11 mouse cellular contexts compared by ENCODE assay signal in the genomic region with DNA sequence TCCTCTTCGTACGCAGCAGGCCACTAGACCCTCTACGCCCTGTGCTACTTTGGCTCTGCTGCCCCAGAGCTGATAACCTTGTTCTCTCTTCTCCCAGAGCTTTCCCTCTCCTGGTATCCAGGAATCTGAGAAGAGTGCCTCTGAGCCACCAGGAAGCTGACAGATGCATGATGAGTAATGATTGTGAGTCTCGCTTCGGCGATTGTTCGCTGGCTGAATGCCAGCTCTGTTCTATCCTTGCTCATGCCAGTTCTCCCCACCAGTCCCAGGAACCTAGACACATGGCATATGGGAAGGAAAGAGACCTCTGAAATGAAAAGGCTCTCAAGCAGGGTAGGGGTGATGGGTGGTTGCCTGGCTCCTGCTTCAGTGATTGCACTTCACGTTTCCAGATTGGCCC. TPM values are rescaled to one million over a fixed set of nuclear protein-coding genes. Genes with fewer than 3 reads are reported as not detected.
DNase-seq lines count a peak whose midpoint lies in the region; ATAC-seq lines count a peak whose summit lies in the region.
"Had no signal": no experiment of that assay in that cellular context is flagged by ENCODE, and none has a peak within 500 bp of the region (broad histone marks: within the 10 kb centered on the region; RNA-seq: fewer than 3 reads in every experiment).

No protein-coding gene starts in this region.

- no peaks in the 10 kb centered on the region for H3K27me3 ChIP-seq in heart, embryonic 11.5 days (ENCODE audit: control insufficient read depth, insufficient read depth, low read length)
- no peaks in the 10 kb centered on the region for H3K27me3 ChIP-seq in forebrain, embryonic 15.5 days
- H3K27me3 ChIP-seq: forebrain, embryonic 13.5 days; limb, embryonic 13.5 days had no signal

- peaks cover 8% of the 10 kb centered on the region; the same call in 1 of the 2 replicates for H3K4me1 ChIP-seq in heart, embryonic 11.5 days (ENCODE audit: control insufficient read depth, insufficient read depth, low read length)
- no peaks in the 10 kb centered on the region for H3K4me1 ChIP-seq in forebrain, embryonic 15.5 days
- H3K4me1 ChIP-seq: forebrain, embryonic 13.5 days; limb, embryonic 13.5 days; megakaryocyte, embryonic 14.5 days had no signal

- no peaks in the 10 kb centered on the region for H3K9me3 ChIP-seq in heart, embryonic 11.5 days (replicated peaks; ENCODE audit: control insufficient read depth, low read length)
- no peaks in the 10 kb centered on the region for H3K9me3 ChIP-seq in forebrain, embryonic 15.5 days
- H3K9me3 ChIP-seq: forebrain, embryonic 13.5 days; limb, embryonic 13.5 days had no signal

- ATAC-seq in heart, embryonic 11.5 days (replicated peaks; ENCODE audit: insufficient number of reproducible peaks, low FRiP score, low TSS enrichment): no peak
- no peak for ATAC-seq in forebrain, embryonic 15.5 days (replicated peaks)
- no peak for ATAC-seq in megakaryocyte-erythroid progenitor cell, adult 5-6 weeks (replicated peaks; ENCODE audit: low FRiP score, low TSS enrichment, poor library complexity, severe bottlenecking)
- ATAC-seq: forebrain, embryonic 13.5 days; hindbrain, embryonic 16.5 days had no signal

- H3K4me3 ChIP-seq in heart, embryonic 11.5 days (ENCODE audit: low read depth, low read length): no peak overlapping the region
- H3K4me3 ChIP-seq in forebrain, embryonic 15.5 days: no peak overlapping the region
- H3K4me3 ChIP-seq: forebrain, embryonic 13.5 days; limb, embryonic 13.5 days; megakaryocyte, embryonic 14.5 days had no signal

- peak overlapping the region; percentile 39 for H3K4me2 ChIP-seq in heart, embryonic 11.5 days
- no peak overlapping the region for H3K4me2 ChIP-seq in forebrain, embryonic 15.5 days (replicated peaks)
- H3K4me2 ChIP-seq: forebrain, embryonic 13.5 days; limb, embryonic 13.5 days had no signal

- no peak for DNase-seq in heart, adult 9 months (ENCODE audit: low spot score in 2 of 2)
- DNase-seq in 3T3-L1 (ENCODE audit: low read depth, low spot score) (peak; percentile 82), adipocyte (ENCODE audit: low spot score) (peak; percentile 4)
- peak; percentile 16 to 27 for DNase-seq in layer of hippocampus, postnatal 25 days (ENCODE audit: extremely low spot score in 1 of 2, low spot score in 1 of 2)

- no peak overlapping the region for H3K27ac ChIP-seq in heart, embryonic 11.5 days (ENCODE audit: low read depth, low read length)
- H3K27ac ChIP-seq in forebrain, embryonic 15.5 days (replicated peaks): no peak overlapping the region
- H3K27ac ChIP-seq: forebrain, embryonic 13.5 days; limb, embryonic 13.5 days had no signal

- no peaks in the 10 kb centered on the region for H3K36me3 ChIP-seq in heart, embryonic 11.5 days (ENCODE audit: control insufficient read depth, insufficient read depth, low read length)
- H3K36me3 ChIP-seq in forebrain, embryonic 15.5 days: no peaks in the 10 kb centered on the region
- H3K36me3 ChIP-seq: limb, embryonic 13.5 days had no signal

- no peak overlapping the region for H3K9ac ChIP-seq in heart, embryonic 11.5 days (ENCODE audit: low read depth, low read length)
- H3K9ac ChIP-seq in forebrain, embryonic 15.5 days (replicated peaks): no peak overlapping the region
- H3K9ac ChIP-seq: forebrain, embryonic 13.5 days; limb, embryonic 13.5 days had no signal

- WGBS in heart, embryonic 11.5 days (ENCODE audit: insufficient replicate concordance): 40% methylated on average over 8 of the region's 8 CpGs
- WGBS in forebrain, embryonic 15.5 days: 71% methylated on average over 8 of the region's 8 CpGs

RNA-seq across cellular contexts. Expression of gene Avpr1b, which starts 12.2 kb away (rescaled TPM):
- polyA plus RNA-seq in heart, embryonic 11.5 days (2014; fragmentation: Nextera tagmentation; extraction: Ambion mirVana): not detected in 2 replicates
- under 1 TPM; 0.12 to 0.44 TPM for total RNA-seq in layer of hippocampus, postnatal 25 days (2021)
- polyA plus RNA-seq in forebrain, embryonic 15.5 days (2015; fragmentation: Nextera tagmentation; extraction: Ambion mirVana): not detected in 2 replicates
- not detected in 2 replicates for total RNA-seq in megakaryocyte-erythroid progenitor cell, adult 5-6 weeks (2014; fragmentation: Nextera tagmentation)
- total RNA-seq in megakaryocyte-erythroid progenitor cell, adult 5-6 weeks (2017): not detected in 2 replicates
- polyA plus RNA-seq: forebrain, embryonic 13.5 days; hindbrain, embryonic 16.5 days; limb, embryonic 13.5 days had no signal

RNA-seq across cellular contexts. Expression of gene Ctse, which starts 51.3 kb away (rescaled TPM):
- polyA plus RNA-seq in heart, embryonic 11.5 days (2014; fragmentation: Nextera tagmentation; extraction: Ambion mirVana): 0.94 and 0.97 TPM in 2 replicates
- not detected for total RNA-seq in layer of hippocampus, postnatal 25 days (2021)
- 0.10 TPM in 1 of 2 replicates, not detected in the other for polyA plus RNA-seq in forebrain, embryonic 15.5 days (2015; fragmentation: Nextera tagmentation; extraction: Ambion mirVana)
- 337 and 406 TPM in 2 replicates for total RNA-seq in megakaryocyte-erythroid progenitor cell, adult 5-6 weeks (2014; fragmentation: Nextera tagmentation)
- 141 and 329 TPM in 2 replicates for total RNA-seq in megakaryocyte-erythroid progenitor cell, adult 5-6 weeks (2017)
- polyA plus RNA-seq: forebrain, embryonic 13.5 days; hindbrain, embryonic 16.5 days had no signal

RNA-seq across cellular contexts. Expression of gene Fam72a, which starts 59.1 kb away (rescaled TPM):
- 3.2 and 3.4 TPM in 2 replicates for polyA plus RNA-seq in heart, embryonic 11.5 days (2014; fragmentation: Nextera tagmentation; extraction: Ambion mirVana)
- total RNA-seq in layer of hippocampus, postnatal 25 days (2021): 1 to 10 TPM; 1.2 to 1.8 TPM
- polyA plus RNA-seq in forebrain, embryonic 15.5 days (2015; fragmentation: Nextera tagmentation; extraction: Ambion mirVana): 2.0 and 2.4 TPM in 2 replicates
- total RNA-seq in megakaryocyte-erythroid progenitor cell, adult 5-6 weeks (2014; fragmentation: Nextera tagmentation): 2.6 and 4.1 TPM in 2 replicates
- 2.8 and 6.1 TPM in 2 replicates for total RNA-seq in megakaryocyte-erythroid progenitor cell, adult 5-6 weeks (2017)

RNA-seq across cellular contexts. Expression of gene Srgap2, which starts 59.7 kb away (rescaled TPM):
- polyA plus RNA-seq in heart, embryonic 11.5 days (2014; fragmentation: Nextera tagmentation; extraction: Ambion mirVana): 19.4 and 23.3 TPM in 2 replicates
- total RNA-seq in layer of hippocampus, postnatal 25 days (2021): 10 to 100 TPM; 71.6 to 92.4 TPM
- 23.3 and 24.2 TPM in 2 replicates for polyA plus RNA-seq in forebrain, embryonic 15.5 days (2015; fragmentation: Nextera tagmentation; extraction: Ambion mirVana)
- 17.4 and 22.6 TPM in 2 replicates for total RNA-seq in megakaryocyte-erythroid progenitor cell, adult 5-6 weeks (2014; fragmentation: Nextera tagmentation)
- total RNA-seq in megakaryocyte-erythroid progenitor cell, adult 5-6 weeks (2017): 7.1 and 7.8 TPM in 2 replicates

Comparison
In these comparisons a context has a peak if more than half of its experiments do, and no peak if none do; other contexts are left out.
1. DNase-seq: peak in 3T3-L1 (single experiment), adipocyte (single experiment) and layer of hippocampus, postnatal 25 days (2 of 2); none in heart, adult 9 months (0 of 2).
2. RNA of gene Ctse, which starts 51.3 kb away (total RNA-seq): 141 to 406 TPM in megakaryocyte-erythroid progenitor cell, adult 5-6 weeks; not detected in layer of hippocampus, postnatal 25 days; every median in the first group is over 100 times any median in the second.